Mouse (Mus musculus) E14TG2a.4 (cell line): ENCODE measurements around the gene Engase.

Experiments used
- H3K27me3 ChIP-seq: 2 replicates; pipeline ENCODE4 v1.6.1; 2014; ENCODE audit warnings: low read length, control low read depth; ENCODE audit not compliant: insufficient read depth
- H3K36me3 ChIP-seq: 2 replicates; pipeline ENCODE4 v1.6.1; 2014; ENCODE audit warnings: low read length, control low read depth; ENCODE audit not compliant: insufficient read depth
- H3K4me1 ChIP-seq: replicated peaks from 2 replicates; pipeline ENCODE4 v1.6.1; 2014; ENCODE audit warnings: low read depth, low read length, control low read depth
- H3K4me3 ChIP-seq: replicated peaks from 2 replicates; pipeline ENCODE4 v1.5.1; 2014; ENCODE audit warnings: mild to moderate bottlenecking, low read length
- H3K9me3 ChIP-seq: 2 replicates; pipeline ENCODE4 v1.6.1; 2014; ENCODE audit warnings: low read length, control low read depth
- CTCF ChIP-seq: conservative IDR thresholded peaks from 2 replicates; pipeline ENCODE4 v1.5.1; 2014; ENCODE audit warnings: low read length
- NANOG ChIP-seq: IDR thresholded peaks from 2 replicates; pipeline ENCODE4 v1.6.1; 2014; ENCODE audit warnings: borderline replicate concordance, low read length, mixed read lengths
- POU5F1 ChIP-seq: IDR thresholded peaks from 2 replicates; pipeline ENCODE4 v1.6.1; 2014; ENCODE audit warnings: low read length, borderline replicate concordance

Gene Engase

GRCm38 (mm10) chr11:118469509-118470160 lies 7.0 kb upstream of the Engase start:
- no peak for TF ChIP-seq POU5F1
- no peak for TF ChIP-seq CTCF
- Histone ChIP-seq H3K27me3 (no peaks in the 10 kb centered on the region), H3K4me1 (peaks cover 57% of the 10 kb centered on the region), H3K9me3 (peaks cover 11% of the 10 kb centered on the region; the same call in 1 of the 2 replicates), H3K36me3 (peaks cover 13% of the 10 kb centered on the region; the same call in 1 of the 2 replicates), H3K4me3 (no peak overlapping the region)

GRCm38 (mm10) chr11:118470234-118470966 lies 6.2 kb upstream of the Engase start:
- Histone ChIP-seq H3K4me3 (no peak overlapping the region), H3K36me3 (peaks cover 13% of the 10 kb centered on the region; the same call in 1 of the 2 replicates), H3K27me3 (no peaks in the 10 kb centered on the region), H3K4me1 (peaks cover 61% of the 10 kb centered on the region), H3K9me3 (peaks cover 11% of the 10 kb centered on the region; the same call in 1 of the 2 replicates)
- TF ChIP-seq NANOG (no peak), CTCF (no peak)

DNA sequence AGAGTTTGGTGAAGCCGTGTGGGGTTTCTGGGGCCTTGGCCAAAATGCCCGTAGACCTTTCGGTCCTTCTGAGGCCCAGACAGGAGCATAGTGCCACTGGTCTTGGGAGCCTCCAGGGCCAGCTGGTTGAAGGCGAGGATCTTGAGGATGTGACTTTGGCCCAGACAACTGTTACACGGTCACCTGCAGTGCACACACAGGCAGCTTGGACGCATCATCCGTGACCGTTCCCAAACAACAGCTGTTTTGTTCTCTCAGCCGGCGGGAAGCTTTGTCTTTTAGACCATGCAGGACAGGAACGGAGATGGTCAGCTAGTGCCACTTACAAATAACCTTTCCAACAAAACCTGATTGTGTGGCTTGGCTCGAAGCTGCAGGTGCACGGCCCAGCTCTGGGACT lies 5.0 kb upstream of the Engase start:
- Histone ChIP-seq H3K27me3 (no peaks in the 10 kb centered on the region), H3K36me3 (peaks cover 13% of the 10 kb centered on the region; the same call in 1 of the 2 replicates), H3K9me3 (peaks cover 11% of the 10 kb centered on the region; the same call in 1 of the 2 replicates), H3K4me3 (no peak overlapping the region), H3K4me1 (peaks cover 73% of the 10 kb centered on the region)
- TF ChIP-seq CTCF = no peak

DNA sequence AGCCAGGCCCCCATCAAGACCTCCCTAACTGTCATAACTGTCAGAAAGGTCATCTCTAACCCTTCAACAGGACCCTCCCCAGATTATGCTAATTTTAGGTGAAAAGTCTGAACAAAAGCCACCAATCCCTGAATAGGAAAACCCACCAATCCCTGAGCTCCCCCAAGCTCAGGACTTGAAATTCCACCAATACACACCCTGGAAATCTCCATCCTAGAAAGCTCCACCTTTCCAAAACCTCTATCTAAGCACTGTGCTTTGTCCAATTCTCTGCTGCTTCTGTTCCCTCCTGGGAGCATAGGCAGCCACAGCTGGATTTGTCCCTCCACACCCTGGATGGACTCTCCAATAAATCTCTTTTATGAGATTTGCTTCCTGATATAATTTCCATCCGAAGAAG lies 3.5 kb upstream of the Engase start:
- H3K9me3 ChIP-seq = peaks cover 11% of the 10 kb centered on the region; the same call in 1 of the 2 replicates
- TF ChIP-seq POU5F1 (no peak), NANOG (no peak), CTCF (no peak)
- 0 out of 2 replicates have a peak, but pooled peaks cover 3% of the 10 kb centered on the region for H3K27me3 ChIP-seq
- H3K4me1 ChIP-seq = peaks cover 69% of the 10 kb centered on the region
- peaks cover 13% of the 10 kb centered on the region; the same call in 1 of the 2 replicates for H3K36me3 ChIP-seq
- peak overlapping the region; percentile 62 for H3K4me3 ChIP-seq

GRCm38 (mm10) chr11:118473842-118474500 lies 2.7 kb upstream of the Engase start:
- Histone ChIP-seq H3K9me3 (peaks cover 11% of the 10 kb centered on the region; the same call in 1 of the 2 replicates), H3K36me3 (peaks cover 18% of the 10 kb centered on the region), H3K4me1 (peaks cover 69% of the 10 kb centered on the region), H3K4me3 (peak overlapping the region; percentile 62), H3K27me3 (0 out of 2 replicates have a peak, but pooled peaks cover 3% of the 10 kb centered on the region)
- TF ChIP-seq CTCF (no peak), NANOG (peak; percentile 3; the same call in 1 of the 2 replicates)

DNA sequence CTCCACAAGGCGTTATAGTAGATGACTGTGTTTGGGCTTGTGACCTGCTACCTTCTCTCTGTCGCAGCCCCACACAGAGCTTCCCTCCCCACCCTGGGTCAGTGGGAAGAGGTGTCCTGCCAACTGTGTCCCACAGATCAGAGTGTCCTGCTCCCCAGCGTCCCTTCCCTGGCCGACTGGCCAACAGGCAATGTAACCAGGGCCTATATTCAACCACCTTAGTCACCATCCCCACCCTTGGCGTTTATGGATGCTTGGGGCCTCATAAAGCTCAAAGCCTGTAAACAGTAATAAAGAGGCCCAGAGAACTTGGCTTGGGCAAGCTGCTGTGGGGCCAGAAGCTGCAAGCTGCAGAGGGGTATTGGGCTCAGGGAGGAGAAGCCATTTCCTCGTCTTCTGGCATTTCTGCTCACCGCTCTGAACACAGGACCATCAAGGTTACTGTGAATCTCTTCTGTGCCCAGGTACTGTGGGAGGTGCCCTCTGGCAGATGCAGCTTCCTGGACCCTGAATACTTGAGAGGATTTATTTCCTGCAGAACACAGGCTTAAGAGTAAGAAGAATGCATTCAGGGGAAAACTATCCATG lies 1.0 kb upstream of the Engase start:
- Histone ChIP-seq H3K36me3 (peaks cover 25% of the 10 kb centered on the region), H3K4me3 (no peak overlapping the region), H3K27me3 (0 out of 2 replicates have a peak, but pooled peaks cover 3% of the 10 kb centered on the region), H3K9me3 (peaks cover 11% of the 10 kb centered on the region; the same call in 1 of the 2 replicates), H3K4me1 (peaks cover 68% of the 10 kb centered on the region)
- TF ChIP-seq POU5F1 (no peak), NANOG (no peak), CTCF (no peak)

GRCm38 (mm10) chr11:118479776-118480175 lies 3.1 kb downstream of the Engase start:
- no peak for TF ChIP-seq NANOG
- TF ChIP-seq CTCF = no peak
- Histone ChIP-seq H3K36me3 (peaks cover 61% of the 10 kb centered on the region), H3K27me3 (0 out of 2 replicates have a peak, but pooled peaks cover 3% of the 10 kb centered on the region)

DNA sequence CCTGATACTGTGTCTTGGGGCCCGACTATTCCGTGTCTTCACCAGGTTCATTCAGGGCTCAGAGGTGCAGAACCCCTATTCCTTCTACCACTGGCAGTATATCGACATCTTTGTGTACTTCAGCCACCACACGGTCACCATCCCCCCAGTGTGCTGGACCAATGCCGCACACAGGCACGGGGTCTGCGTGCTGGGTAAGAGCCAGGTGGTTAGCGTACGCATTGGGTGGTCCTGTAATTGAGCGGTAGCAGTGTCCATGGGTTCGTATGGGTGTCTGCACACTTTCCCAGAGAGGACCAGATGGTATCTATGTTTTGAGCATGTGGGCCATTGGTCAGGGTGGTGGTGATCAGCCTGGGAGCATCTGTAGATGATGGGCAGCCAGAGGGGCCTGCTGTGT lies 4.6 kb downstream of the Engase start:
- TF ChIP-seq CTCF (no peak), POU5F1 (no peak), NANOG (no peak)
- 0 out of 2 replicates have a peak, but pooled peaks cover 3% of the 10 kb centered on the region for H3K27me3 ChIP-seq
- H3K9me3 ChIP-seq = no peaks in the 10 kb centered on the region
- peaks cover 62% of the 10 kb centered on the region for H3K4me1 ChIP-seq
- peaks cover 75% of the 10 kb centered on the region for H3K36me3 ChIP-seq
- no peak overlapping the region for H3K4me3 ChIP-seq

More at GRCm38 (mm10) chr11:118479776-118480175, 3.1 kb downstream of the Engase start:
- Histone ChIP-seq H3K4me3 (no peak overlapping the region), H3K9me3 (no peaks in the 10 kb centered on the region), H3K4me1 (peaks cover 62% of the 10 kb centered on the region)
